Mouse (Mus musculus): Measurements from ENCODE around the gene Zyg11b. TPM values are rescaled to one million over a fixed set of nuclear protein-coding genes. Genes with fewer than 3 reads are reported as not detected.

Gene Zyg11b
- polyA plus RNA-seq, 1 experiment from 2014 or later = 16.8 TPM

DNA sequence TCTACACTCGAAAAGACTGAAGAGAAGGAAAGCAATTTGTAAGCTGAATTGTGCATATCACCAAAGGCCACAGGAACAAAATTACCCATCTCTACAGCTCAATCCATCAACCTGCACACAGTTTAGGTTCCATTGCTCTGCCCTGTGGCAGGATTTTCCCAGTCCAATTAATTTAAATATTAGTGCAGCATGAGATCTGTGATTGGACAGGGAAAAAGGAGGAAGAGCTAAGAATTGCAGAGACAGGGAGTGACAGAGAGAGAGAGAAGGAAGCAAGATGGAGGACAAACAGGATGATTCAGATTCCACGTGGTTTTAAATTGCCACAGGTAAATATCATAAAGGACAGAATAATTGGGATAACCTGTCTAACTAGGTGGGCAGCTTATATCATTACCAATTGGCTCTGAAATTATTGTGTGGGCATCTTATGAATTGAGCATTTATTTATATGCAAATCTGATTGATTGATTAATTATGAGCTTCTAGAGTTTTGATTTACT is 108.0 kb downstream of the Zyg11b start:
- DNase-seq (ENCODE audit: low read depth, low spot score) = no peak
- ATAC-seq = no peak
- ChIA-PET CTCF (interaction anchor here (1.7 kb wide), 1 partner anchor 8 kb away, joined by 4 read pairs; no protein-coding TSS in a partner anchor), POLR2A (interaction anchor here (1.4 kb wide), 1 partner anchor 12 kb away, joined by 5 read pairs; no protein-coding TSS in a partner anchor)
- in situ Hi-C loops (cut with MboI; ENCODE audit: low pct_unique_long_range_greater_than_20kb) = no loop called here
- TF ChIP-seq CTCF (IDR thresholded peaks at IDR 0.05) = no peak
- no peaks in the 10 kb centered on the region for H3K27me3 ChIP-seq

DNA sequence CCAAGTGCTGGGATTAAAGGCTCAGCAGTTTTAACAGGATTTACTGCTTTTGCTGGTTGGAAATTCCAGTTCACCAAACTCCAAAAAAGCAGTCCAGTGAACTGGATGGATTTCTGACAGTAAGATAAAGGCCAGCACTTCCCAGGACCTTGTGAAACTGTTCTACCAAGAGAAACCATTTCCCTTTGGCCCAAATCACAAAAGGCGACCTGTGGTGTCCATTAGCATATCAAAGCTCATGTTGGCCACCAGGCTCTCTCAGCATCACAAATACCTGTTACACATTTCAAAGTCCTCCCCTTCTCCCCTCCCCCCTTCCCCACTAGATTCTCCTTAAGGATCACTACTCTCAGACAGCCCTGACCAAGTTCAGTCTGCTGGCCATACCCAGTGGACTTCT is 118.6 kb downstream of the Zyg11b start:
- ChIA-PET CTCF (no interaction called here), POLR2A (no interaction called here)
- no peak for DNase-seq (ENCODE audit: low read depth, low spot score)
- no peaks in the 10 kb centered on the region for H3K27me3 ChIP-seq
- in situ Hi-C loops (cut with MboI; ENCODE audit: low pct_unique_long_range_greater_than_20kb) = no loop called here
- no peak for TF ChIP-seq CTCF (IDR thresholded peaks at IDR 0.05)
- no peak for ATAC-seq

Other genes starting within 250 kb of the Zyg11b start
- 2.4 TPM for gene Podn, start 204.7 kb downstream of the Zyg11b start, polyA plus RNA-seq (2021)
- 105 TPM for gene Scp2, start 156.1 kb downstream of the Zyg11b start, polyA plus RNA-seq (2021)
- 32.2 TPM for gene Echdc2, start 135.7 kb downstream of the Zyg11b start, polyA plus RNA-seq (2021)
- gene Zyg11a, start 83.0 kb downstream of the Zyg11b start, polyA plus RNA-seq (2021) = 0.05 TPM
- gene Coa7, start 27.0 kb upstream of the Zyg11b start, polyA plus RNA-seq (2021) = 30.0 TPM
- gene Shisal2a, start 82.3 kb upstream of the Zyg11b start, polyA plus RNA-seq (2021) = not detected
- gene Gpx7, start 105.9 kb upstream of the Zyg11b start, polyA plus RNA-seq (2021) = not detected
- gene Tut4, start 158.3 kb upstream of the Zyg11b start, polyA plus RNA-seq (2021) = 23.9 TPM